Mouse (Mus musculus): ENCODE data around the gene Spc25. TPM values are rescaled to one million over a fixed set of nuclear protein-coding genes. Genes with fewer than 3 reads are reported as not detected.

The Spc25 gene
- total and polyA plus RNA-seq, 3 experiments, result 25.8 to 31.3 TPM; not detected in 1

DNA sequence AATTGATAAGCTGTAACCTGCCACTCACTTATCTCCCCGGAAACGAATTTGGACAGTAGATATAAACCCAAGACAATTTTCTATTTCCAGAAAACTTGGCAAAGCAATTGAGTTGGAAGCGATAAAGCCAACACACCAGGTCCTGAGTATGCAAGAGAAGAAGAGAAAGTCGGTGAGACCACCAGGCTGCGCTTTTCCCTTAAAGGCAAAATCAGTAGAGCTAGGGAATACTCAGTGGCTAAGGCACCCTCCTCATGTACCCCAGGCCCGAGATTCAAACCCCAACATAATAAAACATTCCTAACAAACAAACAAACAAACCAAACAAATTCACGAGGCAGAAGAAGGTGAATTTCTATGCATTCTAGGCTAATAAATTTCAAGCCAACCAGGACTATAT lies 49.7 kb downstream of the Spc25 start:
- Histone ChIP-seq H3K4me3 (ENCODE audit: control insufficient read depth in 1 of 2, insufficient read depth in 1 of 2, low read depth in 2 of 2, low read length in 2 of 2) (no peak overlapping the region), H3K9ac (ENCODE audit: control insufficient read depth, low read depth, low read length, poor library complexity, severe bottlenecking) (no peak overlapping the region), H3K4me1 (ENCODE audit: control insufficient read depth in 1 of 2, insufficient read depth in 2 of 2, low read length in 2 of 2) (no peaks in the 10 kb centered on the region), H3K9me3 (replicated peaks; ENCODE audit: insufficient read depth, low read length) (no peaks in the 10 kb centered on the region), H3K27me3 (ENCODE audit: control insufficient read depth in 1 of 2, insufficient read depth in 2 of 2, low read length in 2 of 2) (no peaks in the 10 kb centered on the region), H3K36me3 (ENCODE audit: control insufficient read depth in 1 of 2, insufficient read depth in 2 of 2, low read length in 2 of 2) (no peaks in the 10 kb centered on the region), H3K27ac (ENCODE audit: control insufficient read depth, low read depth, low read length) (no peak overlapping the region), H3K79me2 (ENCODE audit: control insufficient read depth, insufficient read depth, low read length, poor library complexity) (no peaks in the 10 kb centered on the region)
- DNase-seq (ENCODE audit: low read depth, low spot score), result no peak
- no peak for TF ChIP-seq ETS1 (IDR thresholded peaks at IDR 0.05; ENCODE audit: low read depth, low read length)
- no peak for TF ChIP-seq ZNF384 (IDR thresholded peaks at IDR 0.05; ENCODE audit: low read depth, low read length)
- no peak for TF ChIP-seq TAL1 (IDR thresholded peaks at IDR 0.05; ENCODE audit: low read length)
- no peak for TF ChIP-seq ZMIZ1 (IDR thresholded peaks at IDR 0.05; ENCODE audit: low read depth, low read length)
- no peak for TF ChIP-seq MEF2A (IDR thresholded peaks at IDR 0.05; ENCODE audit: extremely low read depth, insufficient replicate concordance, low read depth, low read length, poor library complexity, severe bottlenecking)
- no peak for TF ChIP-seq NRF1 (IDR thresholded peaks at IDR 0.05; ENCODE audit: insufficient read depth, low read depth, low read length, poor library complexity, severe bottlenecking)
- no peak for TF ChIP-seq UBTF (IDR thresholded peaks at IDR 0.05; ENCODE audit: borderline replicate concordance, insufficient read depth, low read depth, low read length)
- no peak for TF ChIP-seq ELF1 (IDR thresholded peaks at IDR 0.05; ENCODE audit: low read depth, low read length)
- TF ChIP-seq POLR2A (IDR thresholded peaks at IDR 0.05; ENCODE audit: control insufficient read depth in 1 of 2, insufficient read depth in 1 of 2, low read depth in 1 of 2, low read length in 2 of 2, poor library complexity in 1 of 2), result no peak
- no peak for TF ChIP-seq MXI1 (IDR thresholded peaks at IDR 0.05; ENCODE audit: low read depth, low read length)
- TF ChIP-seq MYB (IDR thresholded peaks at IDR 0.05; ENCODE audit: low read depth, low read length), result no peak
- TF ChIP-seq ZC3H11A (IDR thresholded peaks at IDR 0.05; ENCODE audit: low read depth, low read length), result no peak
- no peak for TF ChIP-seq NELFE (IDR thresholded peaks at IDR 0.05; ENCODE audit: low read depth, low read length)
- TF ChIP-seq GATA1 (IDR thresholded peaks at IDR 0.05; ENCODE audit: low read depth, low read length), result no peak
- TF ChIP-seq MYC (IDR thresholded peaks at IDR 0.05; ENCODE audit: low read depth, low read length), result no peak
- no peak for TF ChIP-seq RCOR1 (IDR thresholded peaks at IDR 0.05; ENCODE audit: low read depth, low read length)
- no peak for TF ChIP-seq CHD1 (IDR thresholded peaks at IDR 0.05; ENCODE audit: low read depth, low read length)
- TF ChIP-seq TCF12 (IDR thresholded peaks at IDR 0.05; ENCODE audit: low read depth, low read length), result no peak
- no peak for TF ChIP-seq MAFK (IDR thresholded peaks at IDR 0.05; ENCODE audit: borderline replicate concordance, low read depth, low read length)

DNA sequence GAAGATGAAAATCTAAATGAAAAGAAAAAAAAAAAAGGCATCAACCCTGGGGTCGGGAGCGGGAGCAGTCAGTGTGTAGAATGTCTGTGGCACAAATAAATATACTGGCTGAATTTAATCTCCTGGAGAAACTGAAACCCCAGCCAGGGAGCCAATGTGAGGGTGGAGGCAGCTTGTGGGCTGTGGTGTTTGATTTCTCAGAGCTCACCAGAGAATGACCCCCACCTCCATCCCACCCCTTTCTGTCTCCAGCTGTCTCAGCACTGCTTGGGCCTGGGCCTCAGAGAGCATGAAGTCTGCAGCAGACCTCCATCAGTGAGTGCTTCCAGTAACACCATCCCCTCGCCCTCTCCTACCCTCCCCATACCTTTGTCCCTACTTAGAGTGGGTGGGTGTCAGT lies 50.1 kb downstream of the Spc25 start:
- no peak overlapping the region for H3K9ac ChIP-seq (ENCODE audit: control insufficient read depth, low read depth, low read length, poor library complexity, severe bottlenecking)
- no peak overlapping the region for H3K4me3 ChIP-seq (ENCODE audit: control insufficient read depth in 1 of 2, insufficient read depth in 1 of 2, low read depth in 2 of 2, low read length in 2 of 2)
- no peak for DNase-seq (ENCODE audit: low read depth, low spot score)
- H3K27me3 ChIP-seq (ENCODE audit: control insufficient read depth in 1 of 2, insufficient read depth in 2 of 2, low read length in 2 of 2), result no peaks in the 10 kb centered on the region
- H3K9me3 ChIP-seq (replicated peaks; ENCODE audit: insufficient read depth, low read length), result no peaks in the 10 kb centered on the region
- no peaks in the 10 kb centered on the region for H3K79me2 ChIP-seq (ENCODE audit: control insufficient read depth, insufficient read depth, low read length, poor library complexity)
- H3K36me3 ChIP-seq (ENCODE audit: control insufficient read depth in 1 of 2, insufficient read depth in 2 of 2, low read length in 2 of 2), result no peaks in the 10 kb centered on the region
- TF ChIP-seq ZNF384 (IDR thresholded peaks at IDR 0.05; ENCODE audit: low read depth, low read length) (no peak), KAT2A (conservative IDR thresholded peaks at IDR 0.05; ENCODE audit: low read depth, low read length) (no peak), NRF1 (IDR thresholded peaks at IDR 0.05; ENCODE audit: insufficient read depth, low read depth, low read length, poor library complexity, severe bottlenecking) (no peak), MAZ (IDR thresholded peaks at IDR 0.05; ENCODE audit: low read depth, low read length) (no peak), RCOR1 (IDR thresholded peaks at IDR 0.05; ENCODE audit: low read depth, low read length) (no peak), UBTF (IDR thresholded peaks at IDR 0.05; ENCODE audit: borderline replicate concordance, insufficient read depth, low read depth, low read length) (no peak), ZC3H11A (IDR thresholded peaks at IDR 0.05; ENCODE audit: low read depth, low read length) (no peak), POLR2AphosphoS5 (IDR thresholded peaks at IDR 0.05; ENCODE audit: borderline replicate concordance, low read depth, low read length) (no peak), TAL1 (IDR thresholded peaks at IDR 0.05; ENCODE audit: low read length) (no peak), POLR2A (IDR thresholded peaks at IDR 0.05; ENCODE audit: control insufficient read depth in 1 of 2, insufficient read depth in 1 of 2, low read depth in 1 of 2, low read length in 2 of 2, poor library complexity in 1 of 2) (no peak), POLR2AphosphoS2 (IDR thresholded peaks at IDR 0.05; ENCODE audit: low read length) (no peak), HCFC1 (IDR thresholded peaks at IDR 0.05; ENCODE audit: low read depth, low read length) (no peak), BHLHE40 (IDR thresholded peaks at IDR 0.05; ENCODE audit: borderline replicate concordance, low read depth, low read length) (no peak), TBP (IDR thresholded peaks at IDR 0.05; ENCODE audit: low read depth, low read length) (no peak), SMC3 (IDR thresholded peaks at IDR 0.05; ENCODE audit: low read depth, low read length) (no peak), ZMIZ1 (IDR thresholded peaks at IDR 0.05; ENCODE audit: low read depth, low read length) (no peak), ZKSCAN1 (IDR thresholded peaks at IDR 0.05; ENCODE audit: low read depth, low read length) (no peak), ELF1 (IDR thresholded peaks at IDR 0.05; ENCODE audit: low read depth, low read length) (no peak), TCF12 (IDR thresholded peaks at IDR 0.05; ENCODE audit: low read depth, low read length) (no peak)
- H3K27ac ChIP-seq (ENCODE audit: control insufficient read depth, low read depth, low read length), result no peak overlapping the region
- no peaks in the 10 kb centered on the region for H3K4me1 ChIP-seq (ENCODE audit: control insufficient read depth in 1 of 2, insufficient read depth in 2 of 2, low read length in 2 of 2)

Data from MEL (cell line).